Mouse (Mus musculus): ENCODE data around the gene Ipcef1. TPM values are rescaled to one million over a fixed set of nuclear protein-coding genes. Genes with fewer than 3 reads are reported as not detected.
"Not testable (repeated sequence)": the region's sequence is repeated elsewhere in the genome, so short reads cannot be mapped to it uniquely, and the experiment has no call there.

The Ipcef1 gene
- polyA plus RNA-seq, 1 experiment from 2014 or later, result 0.46 TPM

GRCm38 (mm10) chr10:6901819-6902393 lies 150.4 kb downstream of the Ipcef1 start:
- no peak overlapping the region for H3K4me2 ChIP-seq (ENCODE audit: low read depth, low read length)
- no peak overlapping the region for H3K27ac ChIP-seq (replicated peaks; ENCODE audit: low read depth, low read length)
- ATAC-seq (ENCODE audit: low read depth) (no peak), DNase-seq (ENCODE audit: low spot score) (no peak)
- H3K9ac ChIP-seq (ENCODE audit: low read depth, low read length), result no peak overlapping the region
- no peaks in the 10 kb centered on the region for H3K36me3 ChIP-seq (ENCODE audit: control insufficient read depth, insufficient read depth, low read length)
- H3K27me3 ChIP-seq (replicated peaks; ENCODE audit: control insufficient read depth, insufficient read depth, low read length), result no peaks in the 10 kb centered on the region
- H3K4me1 ChIP-seq (ENCODE audit: control insufficient read depth, insufficient read depth, low read length), result no peaks in the 10 kb centered on the region
- no peaks in the 10 kb centered on the region for H3K9me3 ChIP-seq (ENCODE audit: control insufficient read depth, low read length)
- H3K4me3 ChIP-seq (ENCODE audit: low read depth, low read length), result no peak overlapping the region
- WGBS, result 85% methylated on average over 3 of the region's 3 CpGs

DNA sequence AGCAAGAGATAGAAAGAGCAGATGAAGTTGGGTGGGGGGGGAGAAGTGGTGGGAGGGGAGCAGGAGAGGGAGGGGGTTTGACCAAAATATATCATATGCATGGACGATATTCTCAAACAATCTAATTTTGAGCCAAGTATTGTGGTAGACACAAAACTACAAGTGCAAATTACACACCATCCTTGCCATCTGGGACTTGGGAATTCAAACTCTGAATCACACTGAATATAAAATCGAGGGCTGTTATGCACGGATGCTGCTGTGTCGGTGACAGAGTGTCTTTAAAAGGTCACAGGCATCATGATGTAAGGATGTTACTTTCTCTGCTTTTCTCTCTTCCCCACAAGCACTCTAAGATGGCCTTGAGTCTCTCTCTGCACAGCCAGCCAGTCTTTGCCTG lies 152.2 kb downstream of the Ipcef1 start:
- Histone ChIP-seq H3K4me3 (ENCODE audit: low read depth, low read length) (no peak overlapping the region), H3K4me2 (ENCODE audit: low read depth, low read length) (no peak overlapping the region), H3K27ac (replicated peaks; ENCODE audit: low read depth, low read length) (no peak overlapping the region), H3K27me3 (replicated peaks; ENCODE audit: control insufficient read depth, insufficient read depth, low read length) (no peaks in the 10 kb centered on the region), H3K9ac (ENCODE audit: low read depth, low read length) (no peak overlapping the region), H3K36me3 (ENCODE audit: control insufficient read depth, insufficient read depth, low read length) (no peaks in the 10 kb centered on the region), H3K4me1 (ENCODE audit: control insufficient read depth, insufficient read depth, low read length) (no peaks in the 10 kb centered on the region), H3K9me3 (ENCODE audit: control insufficient read depth, low read length) (no peaks in the 10 kb centered on the region)
- ATAC-seq (ENCODE audit: low read depth) (no peak), DNase-seq (ENCODE audit: low spot score) (no peak)
- 87% methylated on average over 4 of the region's 4 CpGs for WGBS

DNA sequence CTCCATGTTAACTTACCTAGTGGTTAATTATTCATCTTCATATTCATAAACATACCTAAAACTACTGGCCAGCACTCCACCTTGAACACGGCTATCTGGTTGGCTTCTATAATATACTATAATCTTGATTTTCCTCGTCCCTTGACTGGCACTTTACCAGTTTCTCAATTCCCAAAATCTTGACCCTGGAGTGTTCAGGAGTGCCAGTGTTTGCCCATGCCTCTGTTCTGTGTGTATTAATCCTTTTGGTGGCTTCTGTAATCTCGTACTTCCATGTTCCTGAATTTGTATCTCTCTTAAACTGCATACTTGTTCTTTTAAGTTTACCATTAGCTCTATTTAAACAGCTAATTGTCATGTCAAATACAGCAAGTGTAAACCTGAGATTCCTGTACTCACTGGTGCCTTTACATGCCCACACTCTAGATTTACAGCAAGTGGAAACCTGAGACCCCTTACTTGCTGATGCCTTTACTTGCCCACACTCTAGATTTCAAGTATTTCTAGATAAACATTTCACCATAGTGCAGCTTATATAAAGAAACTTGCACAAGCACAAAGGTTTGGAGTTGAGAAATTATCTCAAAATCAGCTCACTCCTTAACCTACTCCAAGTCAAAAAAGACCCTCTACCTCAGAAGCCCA lies 155.5 kb downstream of the Ipcef1 start:
- no peaks in the 10 kb centered on the region for H3K27me3 ChIP-seq (replicated peaks; ENCODE audit: control insufficient read depth, insufficient read depth, low read length)
- 77% methylated on average over 3 of the region's 3 CpGs for WGBS
- H3K27ac ChIP-seq (replicated peaks; ENCODE audit: low read depth, low read length), result no peak overlapping the region
- H3K9me3 ChIP-seq (ENCODE audit: control insufficient read depth, low read length), result no peaks in the 10 kb centered on the region
- H3K4me3 ChIP-seq (ENCODE audit: low read depth, low read length), result no peak overlapping the region
- no peaks in the 10 kb centered on the region for H3K36me3 ChIP-seq (ENCODE audit: control insufficient read depth, insufficient read depth, low read length)
- ATAC-seq (ENCODE audit: low read depth) (no peak), DNase-seq (ENCODE audit: low spot score) (peak; percentile 9)
- H3K4me2 ChIP-seq (ENCODE audit: low read depth, low read length), result no peak overlapping the region
- no peak overlapping the region for H3K9ac ChIP-seq (ENCODE audit: low read depth, low read length)
- no peaks in the 10 kb centered on the region for H3K4me1 ChIP-seq (ENCODE audit: control insufficient read depth, insufficient read depth, low read length)

GRCm38 (mm10) chr10:6895796-6896195 lies 156.5 kb downstream of the Ipcef1 start:
- Histone ChIP-seq H3K36me3 (ENCODE audit: control insufficient read depth, insufficient read depth, low read length) (no peaks in the 10 kb centered on the region), H3K27me3 (replicated peaks; ENCODE audit: control insufficient read depth, insufficient read depth, low read length) (no peaks in the 10 kb centered on the region), H3K9ac (ENCODE audit: low read depth, low read length) (no peak overlapping the region), H3K4me3 (ENCODE audit: low read depth, low read length) (no peak overlapping the region), H3K4me2 (ENCODE audit: low read depth, low read length) (no peak overlapping the region), H3K9me3 (ENCODE audit: control insufficient read depth, low read length) (no peaks in the 10 kb centered on the region), H3K27ac (replicated peaks; ENCODE audit: low read depth, low read length) (no peak overlapping the region), H3K4me1 (ENCODE audit: control insufficient read depth, insufficient read depth, low read length) (no peaks in the 10 kb centered on the region)
- DNase-seq (ENCODE audit: low spot score) (no peak), ATAC-seq (ENCODE audit: low read depth) (no peak)
- 66% methylated on average over 3 of the region's 3 CpGs for WGBS

DNA sequence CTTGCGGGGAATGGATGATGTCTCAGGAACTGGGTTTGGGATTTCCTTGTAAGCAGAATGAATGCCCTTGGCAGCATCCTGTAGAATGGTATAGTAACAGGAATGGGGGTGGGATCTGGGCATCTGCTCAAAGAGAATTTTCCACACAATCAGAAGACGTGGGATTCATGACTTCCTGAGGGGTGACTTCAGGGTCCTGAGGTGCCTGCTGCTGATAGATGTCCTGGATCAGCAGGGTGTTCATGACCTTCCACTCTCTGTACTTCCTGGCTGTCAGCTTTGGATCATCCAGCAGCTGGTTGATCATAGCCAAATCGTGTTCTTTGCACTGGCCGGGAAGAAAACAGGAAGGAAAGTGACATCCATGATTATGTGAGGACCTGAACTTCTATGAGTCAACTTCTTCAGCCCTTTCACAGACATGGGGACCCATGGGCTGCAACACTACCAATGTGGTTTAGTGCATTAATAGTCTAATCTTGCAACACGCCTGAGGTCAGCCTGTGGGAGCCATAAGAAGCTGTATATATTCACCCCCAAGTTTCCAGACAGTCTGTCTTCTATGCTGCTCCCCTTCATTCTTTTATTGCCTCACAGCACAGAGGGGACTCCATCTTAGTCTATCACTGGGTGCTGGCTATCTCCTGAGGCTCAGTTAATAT lies 161.8 kb downstream of the Ipcef1 start:
- no peaks in the 10 kb centered on the region for H3K36me3 ChIP-seq (ENCODE audit: control insufficient read depth, insufficient read depth, low read length)
- WGBS, result 75% methylated on average over 5 of the region's 5 CpGs
- ATAC-seq (ENCODE audit: low read depth), result no peak

DNA sequence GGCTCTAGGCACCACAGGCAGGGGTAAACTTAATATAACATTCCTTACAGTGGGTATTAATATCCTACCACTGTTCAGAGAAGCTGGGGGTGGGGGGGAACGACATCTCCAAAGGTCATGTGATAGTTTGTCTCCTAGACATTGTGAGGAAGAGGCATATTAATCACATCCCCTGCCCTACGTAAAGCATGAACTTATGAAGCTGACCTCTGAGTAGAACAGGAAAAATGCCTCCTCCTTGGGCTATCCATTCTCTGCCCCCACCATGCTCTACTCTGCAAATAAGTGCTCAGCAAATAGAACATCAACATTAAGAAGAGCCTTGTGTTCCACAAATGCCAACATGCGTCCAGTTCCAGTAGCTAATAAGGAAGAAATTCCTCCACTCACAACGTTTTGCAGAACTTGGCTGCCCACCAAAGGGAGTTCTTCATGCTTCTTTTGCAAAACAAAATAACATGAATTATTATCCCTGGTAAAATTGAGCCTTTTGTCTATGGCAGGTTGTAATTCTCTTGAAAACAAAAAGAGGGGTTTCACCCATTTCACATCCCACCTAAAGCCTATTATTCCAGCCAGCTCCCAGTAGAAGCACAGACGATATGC lies 162.5 kb downstream of the Ipcef1 start:
- no peaks in the 10 kb centered on the region for H3K9me3 ChIP-seq (ENCODE audit: control insufficient read depth, low read length)
- no peak overlapping the region for H3K4me3 ChIP-seq (ENCODE audit: low read depth, low read length)
- 55% methylated on average over 5 of the region's 5 CpGs for WGBS
- ATAC-seq (ENCODE audit: low read depth) (no peak), DNase-seq (ENCODE audit: low spot score) (peak; percentile 29)
- H3K9ac ChIP-seq (ENCODE audit: low read depth, low read length), result no peak overlapping the region
- H3K27me3 ChIP-seq (replicated peaks; ENCODE audit: control insufficient read depth, insufficient read depth, low read length), result no peaks in the 10 kb centered on the region
- peaks cover 6% of the 10 kb centered on the region for H3K4me1 ChIP-seq (ENCODE audit: control insufficient read depth, insufficient read depth, low read length)
- no peaks in the 10 kb centered on the region for H3K36me3 ChIP-seq (ENCODE audit: control insufficient read depth, insufficient read depth, low read length)
- H3K4me2 ChIP-seq (ENCODE audit: low read depth, low read length), result no peak overlapping the region
- H3K27ac ChIP-seq (replicated peaks; ENCODE audit: low read depth, low read length), result no peak overlapping the region

More for the DNA sequence above, 161.8 kb downstream of the Ipcef1 start:
- H3K9me3 ChIP-seq (ENCODE audit: control insufficient read depth, low read length), result no peaks in the 10 kb centered on the region
- DNase-seq (ENCODE audit: low spot score), result no peak
- H3K4me2 ChIP-seq (ENCODE audit: low read depth, low read length), result no peak overlapping the region
- no peak overlapping the region for H3K4me3 ChIP-seq (ENCODE audit: low read depth, low read length)
- H3K4me1 ChIP-seq (ENCODE audit: control insufficient read depth, insufficient read depth, low read length), result peaks cover 6% of the 10 kb centered on the region
- no peak overlapping the region for H3K9ac ChIP-seq (ENCODE audit: low read depth, low read length)
- H3K27ac ChIP-seq (replicated peaks; ENCODE audit: low read depth, low read length), result no peak overlapping the region
- no peaks in the 10 kb centered on the region for H3K27me3 ChIP-seq (replicated peaks; ENCODE audit: control insufficient read depth, insufficient read depth, low read length)

DNA sequence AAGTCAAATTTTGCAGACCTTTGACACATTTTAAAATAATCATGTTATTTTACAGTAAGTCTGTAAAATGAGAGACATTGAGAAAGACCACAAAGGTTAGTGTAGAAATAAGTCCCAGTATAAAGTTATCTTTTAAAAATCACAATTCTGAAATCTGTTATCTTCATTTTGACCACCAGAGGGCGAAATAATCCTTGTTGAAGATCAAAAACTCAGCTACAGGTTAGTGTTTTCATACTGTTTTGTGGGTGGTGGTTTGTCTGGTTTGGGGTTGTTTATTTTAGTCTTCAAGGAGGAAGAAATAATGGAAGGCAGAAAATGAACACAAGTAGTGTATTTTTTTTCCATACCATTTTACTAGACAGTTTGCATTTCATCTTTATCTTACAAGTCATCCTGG lies 166.8 kb downstream of the Ipcef1 start:
- H3K4me1 ChIP-seq (ENCODE audit: control insufficient read depth, insufficient read depth, low read length), result peaks cover 6% of the 10 kb centered on the region
- H3K36me3 ChIP-seq (ENCODE audit: control insufficient read depth, insufficient read depth, low read length), result no peaks in the 10 kb centered on the region
- H3K9ac ChIP-seq (ENCODE audit: low read depth, low read length), result no peak overlapping the region
- DNase-seq (ENCODE audit: low spot score) (peak; percentile 58), ATAC-seq (ENCODE audit: low read depth) (no peak)
- no peaks in the 10 kb centered on the region for H3K27me3 ChIP-seq (replicated peaks; ENCODE audit: control insufficient read depth, insufficient read depth, low read length)
- H3K9me3 ChIP-seq (ENCODE audit: control insufficient read depth, low read length), result no peaks in the 10 kb centered on the region
- H3K4me2 ChIP-seq (ENCODE audit: low read depth, low read length), result no peak overlapping the region
- H3K4me3 ChIP-seq (ENCODE audit: low read depth, low read length), result no peak overlapping the region
- WGBS, result 3% methylated on average over 1 of the region's 1 CpGs
- no peak overlapping the region for H3K27ac ChIP-seq (replicated peaks; ENCODE audit: low read depth, low read length)

DNA sequence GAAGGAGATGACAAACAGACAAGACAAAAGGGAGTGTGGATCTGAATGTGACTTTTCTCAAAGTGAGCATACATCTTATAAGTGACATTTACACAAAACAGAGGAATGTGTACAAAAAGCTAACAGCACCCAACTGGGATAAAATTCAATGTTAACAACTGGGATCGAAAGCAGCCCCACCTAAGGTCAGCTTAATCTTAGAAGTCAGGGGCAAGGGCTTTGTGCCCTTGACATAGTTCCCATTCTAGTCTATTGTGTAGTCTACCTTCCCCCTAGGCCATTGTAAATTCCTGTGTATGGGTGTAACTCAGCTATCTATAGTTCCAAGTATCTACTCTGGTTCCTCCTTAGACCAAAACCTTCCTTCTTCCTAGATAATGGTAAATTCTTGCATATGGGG lies 170.2 kb downstream of the Ipcef1 start:
- not testable (repeated sequence) for ATAC-seq (ENCODE audit: low read depth); H3K4me1 ChIP-seq (ENCODE audit: control insufficient read depth, insufficient read depth, low read length); H3K27ac ChIP-seq (replicated peaks; ENCODE audit: low read depth, low read length); H3K27me3 ChIP-seq (replicated peaks; ENCODE audit: control insufficient read depth, insufficient read depth, low read length); H3K36me3 ChIP-seq (ENCODE audit: control insufficient read depth, insufficient read depth, low read length); DNase-seq (ENCODE audit: low spot score); H3K4me3 ChIP-seq (ENCODE audit: low read depth, low read length); H3K9ac ChIP-seq (ENCODE audit: low read depth, low read length); H3K4me2 ChIP-seq (ENCODE audit: low read depth, low read length); H3K9me3 ChIP-seq (ENCODE audit: control insufficient read depth, low read length)
- WGBS, result 91% methylated on average over 1 of the region's 1 CpGs

All from embryonic facial prominence, embryonic 14.5 days (tissue).